Mouse (Mus musculus): ENCODE measurements around the gene Hypk.

- TF ChIP-seq CTCF (IDR thresholded peaks at IDR 0.05; ENCODE audit: low read depth) (0 out of 2 replicates have a peak, but pooled peaks have one; percentile 1), EP300 (IDR thresholded peaks at IDR 0.05; ENCODE audit: low read depth) (no peak)
Measured at GRCm38 (mm10) chr2:121414139-121414685, 38.9 kb upstream of the Hypk start.
